Mouse (Mus musculus) neural tube, embryonic 12.5 days (tissue): ENCODE measurements around the gene Tpm3-rs7. TPM values are rescaled to one million over a fixed set of nuclear protein-coding genes. Genes with fewer than 3 reads are reported as not detected.
"Not testable (repeated sequence)": the region's sequence is repeated elsewhere in the genome, so short reads cannot be mapped to it uniquely, and the experiment has no call there.

Source experiments
- ATAC-seq: fragments of 200-750 bp; cut with Nextera tagmentation; 2 replicates; pipeline ENCODE4 v1.8.0; 2017; ENCODE audit warnings: low read depth, mild to moderate bottlenecking, moderate TSS enrichment, moderate library complexity; ENCODE audit not compliant: low FRiP score
- H3K27ac ChIP-seq: fragments of 300-500 bp; sonication (generic); 2 replicates; pipeline ENCODE4 v1.5.1; 2016
- H3K27me3 ChIP-seq: fragments of 300-500 bp; sonication (generic); replicated peaks from 2 replicates; pipeline ENCODE4 v1.6.1; 2016; ENCODE audit warnings: mild to moderate bottlenecking
- H3K36me3 ChIP-seq: fragments of 300-500 bp; sonication (generic); 2 replicates; pipeline ENCODE4 v1.6.1; 2016; ENCODE audit warnings: mild to moderate bottlenecking
- H3K4me1 ChIP-seq: fragments of 300-500 bp; sonication (generic); 2 replicates; pipeline ENCODE4 v1.6.1; 2016
- H3K4me2 ChIP-seq: fragments of 300-500 bp; sonication (generic); replicated peaks from 2 replicates; pipeline ENCODE4 v1.6.1; 2016; ENCODE audit warnings: mild to moderate bottlenecking
- H3K4me3 ChIP-seq: fragments of 300-500 bp; sonication (generic); 2 replicates; pipeline ENCODE4 v1.5.1; 2016
- H3K9ac ChIP-seq: fragments of 300-500 bp; sonication (generic); 2 replicates; pipeline ENCODE4 v1.6.1; 2016; ENCODE audit warnings: mild to moderate bottlenecking
- H3K9me3 ChIP-seq: fragments of 300-500 bp; sonication (generic); 2 replicates; pipeline ENCODE4 v1.6.1; 2016; ENCODE audit warnings: mild to moderate bottlenecking
- WGBS: fragments of 180-500 bp; shearing (Covaris S2); methylation state at CpG from one replicate; pipeline ENCODE4 v1.1.7; 2016; 5-methylcytosine and 5-hydroxymethylcytosine counted together
- polyA plus RNA-seq: library from polyadenylated mRNA; unstranded; fragments of >200 nt; fragmentation: Nextera tagmentation; extraction: Ambion mirVana; gene quantifications from 2 replicates; pipeline ENCODE4 v1.2.1, GENCODE M21; 2016

The Tpm3-rs7 gene
- 5.5 and 7.4 TPM in 2 replicates for polyA plus RNA-seq

GRCm38 (mm10) chr14:113314499-113314898 is at the start of gene Tpm3-rs7:
Gene Tpm3-rs7 (plus strand): TSS chr14:113314608.
- H3K36me3 ChIP-seq, H3K9ac ChIP-seq, H3K4me3 ChIP-seq, H3K4me2 ChIP-seq, ATAC-seq, H3K4me1 ChIP-seq, H3K9me3 ChIP-seq, H3K27me3 ChIP-seq, H3K27ac ChIP-seq: not testable (repeated sequence)
- 95% methylated on average over 16 of the region's 16 CpGs for WGBS

- Histone ChIP-seq H3K9ac (no peak overlapping the region), H3K27ac (no peak overlapping the region), H3K36me3 (no peaks in the 10 kb centered on the region), H3K9me3 (no peaks in the 10 kb centered on the region), H3K4me2 (no peak overlapping the region), H3K4me3 (no peak overlapping the region), H3K27me3 (no peaks in the 10 kb centered on the region), H3K4me1 (no peaks in the 10 kb centered on the region)
- 95% methylated on average over 1 of the region's 1 CpGs for WGBS
- ATAC-seq, result no peak
Observed at GRCm38 (mm10) chr14:113317023-113317422, 2.6 kb downstream of the Tpm3-rs7 start.

DNA sequence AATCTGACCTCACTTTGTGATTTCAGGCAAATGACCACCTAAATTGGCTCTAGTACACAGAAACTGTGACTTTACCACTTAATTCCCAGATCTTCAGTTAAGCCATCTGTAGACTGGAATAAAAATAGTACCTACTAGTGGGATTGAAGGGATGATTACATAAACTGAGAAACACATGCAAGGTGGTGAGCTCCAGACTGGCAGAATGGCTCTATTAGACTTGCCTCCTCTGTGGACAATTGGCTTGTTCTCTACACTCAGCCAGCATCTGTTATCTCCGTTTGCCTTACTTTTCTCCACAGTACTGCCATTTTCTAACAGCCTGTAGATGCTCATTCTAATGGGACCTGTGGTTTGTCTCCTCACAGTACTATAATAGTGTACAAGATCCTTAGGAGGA is 49.0 kb downstream of the Tpm3-rs7 start:
- Histone ChIP-seq H3K4me3 (no peak overlapping the region), H3K4me2 (no peak overlapping the region), H3K27me3 (no peaks in the 10 kb centered on the region), H3K27ac (no peak overlapping the region), H3K9me3 (peaks cover 5% of the 10 kb centered on the region; the same call in 1 of the 2 replicates), H3K4me1 (no peaks in the 10 kb centered on the region), H3K9ac (no peak overlapping the region), H3K36me3 (no peaks in the 10 kb centered on the region)
- ATAC-seq, result no peak
- 86% methylated on average over 1 of the region's 1 CpGs for WGBS
